Mouse (Mus musculus) cerebellum, adult 9-10 months (tissue): ENCODE data around the gene Kctd7.

Experiments
- DNase-seq: peaks from one replicate; pipeline ENCODE4 v3.0.0; 2022

The Kctd7 gene

DNA sequence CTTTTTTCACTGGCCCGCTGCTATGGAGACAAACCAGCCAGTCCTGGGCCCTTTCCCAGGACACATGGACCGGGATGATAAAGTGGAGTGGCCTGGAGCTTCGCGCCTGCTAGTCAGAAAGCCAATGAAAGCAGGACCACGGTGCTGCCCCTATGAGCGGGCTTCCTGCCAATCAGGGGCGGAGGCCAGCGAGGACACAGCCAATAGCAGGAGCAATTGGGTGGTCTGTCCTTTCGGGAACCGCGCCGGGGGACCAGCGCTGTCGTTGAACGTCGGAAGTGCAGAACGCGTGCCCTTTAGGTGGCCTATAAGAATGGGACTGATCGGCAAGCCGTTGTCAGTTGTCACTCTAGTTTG, 706 bp upstream of the Kctd7 start:
- DNase-seq, result no peak

DNA sequence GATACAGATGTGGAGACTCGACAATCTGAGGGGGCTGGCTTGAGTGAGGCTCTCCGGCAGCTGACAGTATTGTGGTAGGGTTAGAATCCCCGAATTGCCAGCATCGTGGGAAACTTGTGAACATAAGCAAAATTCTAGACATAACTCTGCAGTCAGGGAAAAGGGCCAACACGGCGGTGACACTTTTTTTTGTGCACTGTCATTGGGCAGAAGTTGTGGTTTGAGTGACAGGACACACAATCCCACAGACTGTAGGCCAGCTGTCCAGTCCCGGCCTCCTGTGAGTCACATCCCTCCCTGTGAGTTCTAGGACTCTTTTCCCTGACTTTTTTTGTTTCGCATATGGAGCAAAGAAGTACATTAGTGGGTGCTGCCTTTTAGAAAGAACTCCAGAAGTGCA, 1.3 kb downstream of the Kctd7 start:
- no peak for DNase-seq

GRCm38 (mm10) chr5:130149726-130150310, 5.2 kb downstream of the Kctd7 start:
- DNase-seq, result no peak

DNA sequence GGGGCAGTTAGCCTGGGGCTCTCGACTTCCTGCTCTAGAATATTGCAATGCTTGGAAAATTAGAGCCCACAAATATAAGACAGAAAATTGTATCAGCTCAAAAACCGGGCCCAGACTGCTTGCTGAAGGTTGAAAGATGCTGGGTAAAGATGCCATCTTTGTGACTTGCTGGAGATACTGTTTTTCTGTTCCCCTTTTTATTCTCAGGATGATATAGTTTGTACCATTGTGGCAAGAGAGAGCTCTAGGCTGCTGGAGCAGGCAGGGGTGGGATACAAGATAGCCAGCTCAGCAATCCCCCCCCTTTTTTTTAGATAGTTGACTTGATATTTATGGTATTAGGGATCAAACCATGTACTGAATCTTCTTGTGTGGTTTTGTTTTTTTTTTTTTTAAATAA, 9.6 kb downstream of the Kctd7 start:
- DNase-seq, result no peak

- DNase-seq, result no peak
Observed at GRCm38 (mm10) chr5:130158545-130158944, 13.9 kb downstream of the Kctd7 start.

DNA sequence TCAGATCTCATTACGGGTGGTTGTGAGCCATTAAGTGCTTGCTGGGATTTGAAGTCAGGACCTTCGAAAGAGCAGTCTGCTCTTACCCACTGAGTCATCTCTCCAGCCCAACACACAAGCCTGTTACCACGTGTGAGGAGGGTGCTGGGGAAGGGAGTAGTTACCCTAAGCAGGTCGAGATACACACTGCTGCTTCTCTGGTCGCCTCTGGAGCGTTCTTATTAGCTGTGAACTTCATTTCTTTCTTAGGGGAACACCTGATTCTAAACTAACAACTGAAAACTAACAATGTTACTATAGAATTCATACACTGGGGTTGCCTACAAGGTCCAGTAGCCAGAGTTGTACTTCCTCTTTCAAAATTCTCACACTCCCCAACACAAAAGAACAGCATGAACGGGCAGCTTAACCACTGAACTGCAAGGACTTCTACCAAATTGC, 15.1 kb downstream of the Kctd7 start:
- DNase-seq, result no peak

GRCm38 (mm10) chr5:130163670-130164069, 19.0 kb downstream of the Kctd7 start:
- DNase-seq, result peak; percentile 80

DNA sequence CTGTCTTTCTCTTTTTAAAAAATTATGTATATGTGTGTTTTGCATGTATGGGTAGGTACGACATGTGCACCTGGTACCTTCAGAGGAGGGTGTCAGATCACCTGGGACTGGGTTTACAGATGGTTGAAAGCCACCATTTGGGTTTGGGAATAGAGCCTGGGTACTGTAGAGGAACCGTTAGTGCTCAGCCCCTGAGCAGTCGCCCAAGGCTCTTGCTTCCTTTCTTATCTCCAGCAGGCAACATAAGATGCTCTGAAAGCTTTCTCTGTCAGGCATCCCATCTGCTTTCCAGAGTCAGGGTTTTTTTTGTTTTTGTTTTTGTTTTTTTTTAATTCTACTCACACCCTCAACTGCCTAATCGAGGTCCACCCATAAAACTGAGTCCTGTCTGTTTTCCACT, 20.6 kb downstream of the Kctd7 start:
- no peak for DNase-seq

- DNase-seq, result no peak
Observed at GRCm38 (mm10) chr5:130169109-130169508, 24.4 kb downstream of the Kctd7 start.

DNA sequence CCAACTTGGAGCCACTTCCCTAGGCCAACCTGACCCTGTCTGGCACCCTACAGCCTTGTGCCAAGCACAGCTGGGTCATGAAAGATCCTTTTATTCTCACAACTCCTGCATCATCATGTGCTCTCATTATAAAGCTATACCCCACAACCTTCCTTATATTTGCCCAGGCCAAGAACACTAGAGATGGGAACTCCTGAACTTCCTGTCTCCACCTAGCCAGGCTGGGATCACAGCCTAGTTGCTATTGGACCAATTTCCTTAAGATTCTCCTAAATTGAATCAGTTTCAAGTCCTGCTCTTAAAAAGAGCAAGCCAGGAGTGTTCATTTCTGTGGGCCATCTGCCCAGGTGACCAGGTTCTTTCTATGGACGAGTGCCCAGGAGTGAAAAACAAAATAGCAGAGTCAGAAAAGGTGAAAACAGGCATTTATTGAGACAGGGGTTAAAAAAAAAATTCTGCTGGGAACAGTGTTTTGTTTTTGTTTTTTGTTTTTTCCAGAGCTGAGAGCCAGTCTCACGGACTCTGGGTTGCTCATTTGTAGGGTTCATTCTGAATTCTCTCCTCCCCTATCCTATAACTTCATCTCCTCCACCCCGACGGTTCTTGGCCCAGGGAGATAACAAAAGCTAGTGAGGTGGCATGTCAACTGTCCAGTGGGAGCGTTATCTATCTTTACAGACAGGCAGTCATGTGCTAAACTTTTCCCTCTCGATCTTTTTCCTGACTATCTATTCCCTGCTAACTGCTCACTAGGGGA, 26.2 kb downstream of the Kctd7 start:
- DNase-seq, result peak; percentile 57

GRCm38 (mm10) chr5:130171423-130171954, 26.8 kb downstream of the Kctd7 start, which contains the start of gene Rabgef1:
Gene Rabgef1, plus strand, starts transcription at chr5:130171798.
- DNase-seq, result peak; percentile 92

- DNase-seq, result peak; percentile 54
Observed at GRCm38 (mm10) chr5:130171956-130172601, 27.4 kb downstream of the Kctd7 start.

GRCm38 (mm10) chr5:130173012-130173411, 28.4 kb downstream of the Kctd7 start:
- no peak for DNase-seq

DNA sequence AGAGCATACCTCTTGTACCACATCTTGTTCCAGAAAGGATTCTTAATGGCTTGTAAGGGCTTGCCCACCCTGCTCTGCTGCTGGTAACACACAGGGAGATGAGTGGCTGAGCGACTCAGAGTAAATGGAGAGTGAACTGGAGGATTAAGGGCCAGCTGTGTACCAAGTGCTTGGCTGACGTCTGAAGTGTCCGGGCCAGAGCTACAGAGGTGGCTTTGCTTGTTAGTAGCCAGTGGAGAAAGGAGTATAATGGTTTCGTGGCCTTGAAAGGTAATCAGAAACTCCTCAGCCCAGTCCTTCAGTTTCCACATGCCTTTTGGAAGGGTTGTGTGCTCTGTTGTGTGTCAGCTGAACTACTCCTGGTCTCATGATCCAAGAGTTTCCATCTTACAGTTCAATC, 33.2 kb downstream of the Kctd7 start:
- DNase-seq, result no peak

- no peak for DNase-seq
Observed at GRCm38 (mm10) chr5:130180362-130180761, 35.7 kb downstream of the Kctd7 start.

DNA sequence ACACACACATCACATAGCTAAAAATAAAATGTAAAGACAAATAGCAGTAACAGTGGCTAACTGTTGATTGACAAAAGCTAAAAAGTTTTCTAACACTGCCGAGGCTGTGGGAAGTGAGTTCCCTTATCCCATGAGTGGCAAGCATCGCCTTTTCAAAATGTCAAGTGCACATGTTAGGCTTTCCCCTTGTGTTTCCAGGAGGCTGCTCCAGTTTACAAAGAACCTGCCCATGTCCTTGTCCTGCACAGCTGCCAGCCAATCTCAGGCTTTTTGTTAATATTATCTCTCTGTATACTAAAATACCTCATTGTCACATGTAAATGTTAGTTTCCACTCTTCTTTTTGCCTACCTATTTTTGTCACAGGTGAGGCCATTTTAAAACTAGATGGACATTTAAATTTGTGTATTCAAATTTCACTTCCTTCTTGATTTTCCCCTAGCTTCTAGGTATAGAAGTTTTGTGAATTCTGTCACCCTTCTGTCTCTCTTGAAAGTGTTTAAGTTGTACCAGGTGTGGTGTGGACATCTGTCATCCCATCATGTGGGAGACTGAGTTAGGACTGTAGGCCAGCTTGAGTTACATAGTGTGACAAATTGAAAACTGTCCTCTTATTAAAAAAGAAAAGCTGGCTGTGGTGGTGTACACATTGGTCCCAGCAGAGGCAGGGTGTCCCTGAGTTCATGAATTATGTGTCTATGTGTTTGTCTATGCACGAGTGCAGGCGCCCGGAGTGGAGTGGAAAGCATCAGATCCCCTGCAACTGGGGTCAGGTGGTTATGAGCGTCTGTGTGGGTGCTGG, 37.3 kb downstream of the Kctd7 start:
- DNase-seq, result no peak

GRCm38 (mm10) chr5:130182541-130182821, 37.8 kb downstream of the Kctd7 start:
- no peak for DNase-seq

- no peak for DNase-seq
Observed at GRCm38 (mm10) chr5:130184193-130184856, 39.7 kb downstream of the Kctd7 start.

- no peak for DNase-seq
Observed at GRCm38 (mm10) chr5:130185312-130185711, 40.7 kb downstream of the Kctd7 start.

DNA sequence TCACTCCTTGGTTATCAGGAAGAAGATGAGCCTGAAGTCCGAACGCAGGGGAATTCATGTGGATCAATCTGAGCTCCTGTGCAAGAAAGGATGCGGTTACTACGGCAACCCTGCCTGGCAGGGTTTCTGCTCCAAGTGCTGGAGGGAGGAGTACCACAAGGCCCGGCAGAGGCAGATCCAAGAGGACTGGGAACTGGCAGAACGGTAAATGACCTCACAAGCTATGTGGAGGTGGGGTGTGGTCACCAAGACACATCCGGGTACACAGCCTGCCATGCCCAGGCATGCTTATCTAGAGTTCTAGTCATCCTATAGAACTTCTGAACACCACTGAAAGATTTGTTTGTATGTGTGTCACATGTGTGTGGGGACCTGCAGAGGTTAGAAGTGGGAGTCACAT, 42.7 kb downstream of the Kctd7 start:
- no peak for DNase-seq

GRCm38 (mm10) chr5:130190909-130191308, 46.2 kb downstream of the Kctd7 start:
- DNase-seq, result no peak

DNA sequence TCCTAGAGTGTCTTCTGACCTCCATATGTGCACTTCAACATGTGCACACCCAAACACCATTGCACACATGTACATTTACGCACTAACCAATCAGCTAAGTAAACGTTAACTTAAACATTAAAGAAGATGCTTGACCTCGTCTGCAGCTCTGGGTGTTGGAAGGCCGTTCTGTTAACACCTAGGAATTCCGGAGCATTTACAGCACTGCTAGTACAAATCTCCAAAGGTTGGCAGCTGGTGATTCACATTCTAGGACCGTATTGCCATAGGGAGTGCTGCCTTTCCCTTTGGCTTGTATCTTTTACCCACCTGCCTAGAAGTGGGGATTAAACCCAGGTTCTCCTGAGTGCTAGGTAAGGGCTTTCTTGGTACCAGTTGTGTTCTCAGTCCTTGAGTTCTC, 47.2 kb downstream of the Kctd7 start:
- DNase-seq, result no peak
